ENCODE assay signal across 8 mouse cellular contexts in genomic region chr14:18326968-18327672, GRCm38 (mm10). TPM values are rescaled to one million over a fixed set of nuclear protein-coding genes. Genes with fewer than 3 reads are reported as not detected.
DNase-seq lines count a peak whose midpoint lies in the region; ATAC-seq and TF ChIP-seq lines count a peak whose summit lies in the region.

No protein-coding gene starts in this region.

- H3K4me1 ChIP-seq in forebrain, postnatal 0 days (ENCODE audit: insufficient read depth) = 0 out of 2 replicates have a peak, but pooled peaks cover 4% of the 10 kb centered on the region
- H3K4me1 ChIP-seq in intestine, embryonic 15.5 days (replicated peaks) = peaks cover 9% of the 10 kb centered on the region; the same call in 1 of the 2 replicates
- peaks cover 32% of the 10 kb centered on the region for H3K4me1 ChIP-seq in liver, embryonic 13.5 days (replicated peaks)
- peaks cover 25% of the 10 kb centered on the region for H3K4me1 ChIP-seq in neural tube, embryonic 14.5 days (ENCODE audit: control insufficient read depth, insufficient read depth, low read length)

- H3K36me3 ChIP-seq in forebrain, postnatal 0 days (ENCODE audit: insufficient read depth) = no peaks in the 10 kb centered on the region
- H3K36me3 ChIP-seq in intestine, embryonic 15.5 days = no peaks in the 10 kb centered on the region
- H3K36me3 ChIP-seq in liver, embryonic 13.5 days = no peaks in the 10 kb centered on the region
- H3K36me3 ChIP-seq in neural tube, embryonic 14.5 days (ENCODE audit: control insufficient read depth, insufficient read depth, low read length) = no peaks in the 10 kb centered on the region

- no peak for ATAC-seq in forebrain, postnatal 0 days
- 0 out of 2 replicates have a peak, but pooled peaks have one; percentile 11 for ATAC-seq in intestine, embryonic 15.5 days
- ATAC-seq in liver, embryonic 13.5 days (ENCODE audit: low read depth) = peak; percentile 20
- peak; percentile 25; the same call in 1 of the 2 replicates for ATAC-seq in neural tube, embryonic 14.5 days (ENCODE audit: low read depth)
- no peak for ATAC-seq in erythroid progenitor cell, adult 5-6 weeks (replicated peaks; ENCODE audit: low FRiP score, poor library complexity, severe bottlenecking)

- peak; percentile 29 for DNase-seq in right cerebral cortex, postnatal 14 days
- DNase-seq in right cerebral cortex, adult 2 months (ENCODE audit: low spot score in 2 of 2) = no peak
- DNase-seq in cerebellum, adult 18-20 months = peak; percentile 30 to 43
- DNase-seq in forebrain, postnatal 0 days = peak; percentile 13
- DNase-seq in liver, embryonic 13.5 days = peak; percentile 6

- WGBS in forebrain, postnatal 0 days = 1% methylated on average over 37 of the region's 37 CpGs
- 4% methylated on average over 37 of the region's 37 CpGs for WGBS in intestine, embryonic 15.5 days
- WGBS in liver, embryonic 13.5 days (ENCODE audit: insufficient replicate concordance) = 9% methylated on average over 32 of the region's 37 CpGs
- WGBS in neural tube, embryonic 14.5 days = 1% methylated on average over 37 of the region's 37 CpGs

- H3K4me2 ChIP-seq in forebrain, postnatal 0 days (ENCODE audit: low read depth) = peak overlapping the region; percentile 79
- peak overlapping the region; percentile 76 for H3K4me2 ChIP-seq in intestine, embryonic 15.5 days (replicated peaks)
- H3K4me2 ChIP-seq in liver, embryonic 13.5 days = peak overlapping the region; percentile 81
- H3K4me2 ChIP-seq in neural tube, embryonic 14.5 days (ENCODE audit: low read depth, low read length) = peak overlapping the region; percentile 78

- 0 out of 2 replicates have a peak overlapping the region, but pooled peaks have one; percentile 21 for H3K27ac ChIP-seq in forebrain, postnatal 0 days (ENCODE audit: low read depth, low read length)
- H3K27ac ChIP-seq in intestine, embryonic 15.5 days = no peak overlapping the region
- no peak overlapping the region for H3K27ac ChIP-seq in liver, embryonic 13.5 days
- H3K27ac ChIP-seq in neural tube, embryonic 14.5 days (ENCODE audit: low read depth, low read length) = peak overlapping the region; percentile 16; the same call in 1 of the 2 replicates

- no peaks in the 10 kb centered on the region for H3K9me3 ChIP-seq in forebrain, postnatal 0 days (ENCODE audit: low read length)
- H3K9me3 ChIP-seq in intestine, embryonic 15.5 days = no peaks in the 10 kb centered on the region
- no peaks in the 10 kb centered on the region for H3K9me3 ChIP-seq in liver, embryonic 13.5 days (replicated peaks)
- no peaks in the 10 kb centered on the region for H3K9me3 ChIP-seq in neural tube, embryonic 14.5 days (ENCODE audit: control insufficient read depth, low read length)

- H3K9ac ChIP-seq in forebrain, postnatal 0 days = peak overlapping the region; percentile 52
- H3K9ac ChIP-seq in intestine, embryonic 15.5 days = peak overlapping the region; percentile 39
- H3K9ac ChIP-seq in liver, embryonic 13.5 days = peak overlapping the region; percentile 73
- peak overlapping the region; percentile 54 for H3K9ac ChIP-seq in neural tube, embryonic 14.5 days (replicated peaks; ENCODE audit: low read depth, low read length)

- H3K4me3 ChIP-seq in forebrain, postnatal 0 days (ENCODE audit: low read depth, low read length) = peak overlapping the region; percentile 38
- H3K4me3 ChIP-seq in intestine, embryonic 15.5 days (replicated peaks) = peak overlapping the region; percentile 40
- peak overlapping the region; percentile 60 for H3K4me3 ChIP-seq in liver, embryonic 13.5 days (replicated peaks)
- peak overlapping the region; percentile 40 for H3K4me3 ChIP-seq in neural tube, embryonic 14.5 days (ENCODE audit: low read depth, low read length)

- TF ChIP-seq CTCF in forebrain, postnatal 0 days (IDR thresholded peaks at IDR 0.05; ENCODE audit: low read depth) = peak; percentile 33

- H3K27me3 ChIP-seq in forebrain, postnatal 0 days (ENCODE audit: insufficient read depth, low read length) = no peaks in the 10 kb centered on the region
- H3K27me3 ChIP-seq in intestine, embryonic 15.5 days (replicated peaks) = no peaks in the 10 kb centered on the region
- H3K27me3 ChIP-seq in liver, embryonic 13.5 days = no peaks in the 10 kb centered on the region
- H3K27me3 ChIP-seq in neural tube, embryonic 14.5 days (ENCODE audit: control insufficient read depth, insufficient read depth, low read length) = no peaks in the 10 kb centered on the region

RNA-seq across cellular contexts. Expression of gene Ube2e1, which starts 4.5 kb away (rescaled TPM):
- total RNA-seq in forebrain, postnatal 0 days (2014; rRNA removed) = 49.7 and 59.9 TPM in 2 replicates
- polyA plus RNA-seq in forebrain, postnatal 0 days (2015; fragmentation: Nextera tagmentation; extraction: Ambion mirVana) = 144 and 158 TPM in 2 replicates
- 121 and 130 TPM in 2 replicates for polyA plus RNA-seq in intestine, embryonic 15.5 days (2015; fragmentation: Nextera tagmentation; extraction: Ambion mirVana)
- polyA plus RNA-seq in liver, embryonic 13.5 days (2015; fragmentation: Nextera tagmentation; extraction: Ambion mirVana) = 52.7 and 55.1 TPM in 2 replicates
- polyA plus RNA-seq in neural tube, embryonic 14.5 days (2014; fragmentation: Nextera tagmentation; extraction: Ambion mirVana) = 65.5 and 77.0 TPM in 2 replicates
- total RNA-seq in erythroid progenitor cell, adult 5-6 weeks (2015; ENCODE audit: low replicate concordance) = 14.8 and 21.8 TPM in 2 replicates
- 10.1 and 26.2 TPM in 2 replicates for total RNA-seq in erythroid progenitor cell, adult 5-6 weeks (2017; ENCODE audit: low replicate concordance)

RNA-seq across cellular contexts. Expression of gene Rpl15, which starts 55.9 kb away (rescaled TPM):
- total RNA-seq in forebrain, postnatal 0 days (2014; rRNA removed) = 701 and 898 TPM in 2 replicates
- polyA plus RNA-seq in forebrain, postnatal 0 days (2015; fragmentation: Nextera tagmentation; extraction: Ambion mirVana) = 300 and 371 TPM in 2 replicates
- 406 and 450 TPM in 2 replicates for polyA plus RNA-seq in intestine, embryonic 15.5 days (2015; fragmentation: Nextera tagmentation; extraction: Ambion mirVana)
- 362 and 376 TPM in 2 replicates for polyA plus RNA-seq in liver, embryonic 13.5 days (2015; fragmentation: Nextera tagmentation; extraction: Ambion mirVana)
- polyA plus RNA-seq in neural tube, embryonic 14.5 days (2014; fragmentation: Nextera tagmentation; extraction: Ambion mirVana) = 331 and 341 TPM in 2 replicates
- 659 and 700 TPM in 2 replicates for total RNA-seq in erythroid progenitor cell, adult 5-6 weeks (2015; ENCODE audit: low replicate concordance)
- total RNA-seq in erythroid progenitor cell, adult 5-6 weeks (2017; ENCODE audit: low replicate concordance) = 382 and 679 TPM in 2 replicates

RNA-seq across cellular contexts. Expression of gene Nkiras1, which starts 56.2 kb away (rescaled TPM):
- total RNA-seq in forebrain, postnatal 0 days (2014; rRNA removed) = 19.2 and 23.8 TPM in 2 replicates
- 47.1 and 54.9 TPM in 2 replicates for polyA plus RNA-seq in forebrain, postnatal 0 days (2015; fragmentation: Nextera tagmentation; extraction: Ambion mirVana)
- polyA plus RNA-seq in intestine, embryonic 15.5 days (2015; fragmentation: Nextera tagmentation; extraction: Ambion mirVana) = 16.8 and 17.1 TPM in 2 replicates
- 10.0 and 10.9 TPM in 2 replicates for polyA plus RNA-seq in liver, embryonic 13.5 days (2015; fragmentation: Nextera tagmentation; extraction: Ambion mirVana)
- 57.1 and 66.6 TPM in 2 replicates for polyA plus RNA-seq in neural tube, embryonic 14.5 days (2014; fragmentation: Nextera tagmentation; extraction: Ambion mirVana)
- total RNA-seq in erythroid progenitor cell, adult 5-6 weeks (2015; ENCODE audit: low replicate concordance) = 0.36 and 3.8 TPM in 2 replicates
- 0.30 and 2.6 TPM in 2 replicates for total RNA-seq in erythroid progenitor cell, adult 5-6 weeks (2017; ENCODE audit: low replicate concordance)

Comparison
In these comparisons a context has a peak if more than half of its experiments do, and no peak if none do; other contexts are left out.
1. DNase-seq: peak in right cerebral cortex, postnatal 14 days (single experiment), cerebellum, adult 18-20 months (2 of 2), forebrain, postnatal 0 days (single experiment) and liver, embryonic 13.5 days (single experiment); none in right cerebral cortex, adult 2 months (0 of 2).
2. ATAC-seq: peak in intestine, embryonic 15.5 days (single experiment), liver, embryonic 13.5 days (single experiment) and neural tube, embryonic 14.5 days (single experiment); none in forebrain, postnatal 0 days (single experiment) and erythroid progenitor cell, adult 5-6 weeks (single experiment).
3. H3K27ac ChIP-seq: peak in forebrain, postnatal 0 days (single experiment) and neural tube, embryonic 14.5 days (single experiment); none in intestine, embryonic 15.5 days (single experiment) and liver, embryonic 13.5 days (single experiment).
4. Peak in every context shown above with its lines, with median percentiles within 50 percentile points of each other: H3K4me2 ChIP-seq, H3K4me3 ChIP-seq and H3K9ac ChIP-seq.